Mouse (Mus musculus) kidney, embryonic 15.5 days (tissue): ENCODE data around the gene Vasp. TPM values are rescaled to one million over a fixed set of nuclear protein-coding genes. Genes with fewer than 3 reads are reported as not detected.
A peak's percentile ranks its signal among the peaks of the same experiment; 100 is the strongest.
"Not testable (repeated sequence)": the region's sequence is repeated elsewhere in the genome, so short reads cannot be mapped to it uniquely, and the experiment has no call there.

Source experiments
- ATAC-seq: fragments of 200-750 bp; cut with Nextera tagmentation; replicated peaks from 2 replicates; pipeline ENCODE4 v1.8.0; 2017; ENCODE audit warnings: moderate TSS enrichment; ENCODE audit not compliant: low FRiP score
- H3K27ac ChIP-seq: fragments of 300-500 bp; sonication (generic); 2 replicates; pipeline ENCODE4 v1.5.1; 2015; ENCODE audit warnings: mild to moderate bottlenecking, inconsistent platforms
- H3K27me3 ChIP-seq: fragments of 300-500 bp; sonication (generic); 2 replicates; pipeline ENCODE4 v1.6.1; 2015; ENCODE audit warnings: inconsistent platforms
- H3K36me3 ChIP-seq: fragments of 300-500 bp; sonication (generic); 2 replicates; pipeline ENCODE4 v1.6.1; 2015; ENCODE audit warnings: inconsistent platforms
- H3K4me1 ChIP-seq: fragments of 300-500 bp; sonication (generic); 2 replicates; pipeline ENCODE4 v1.6.1; 2015; ENCODE audit warnings: inconsistent platforms
- H3K4me2 ChIP-seq: fragments of 300-500 bp; sonication (generic); 2 replicates; pipeline ENCODE4 v1.6.1; 2015; ENCODE audit warnings: moderate library complexity, mild to moderate bottlenecking, inconsistent platforms
- H3K4me3 ChIP-seq: fragments of 300-500 bp; sonication (generic); replicated peaks from 2 replicates; pipeline ENCODE4 v1.5.1; 2015; ENCODE audit warnings: mild to moderate bottlenecking, inconsistent platforms
- H3K9ac ChIP-seq: fragments of 300-500 bp; sonication (generic); 2 replicates; pipeline ENCODE4 v1.6.1; 2015; ENCODE audit warnings: mild to moderate bottlenecking, inconsistent platforms
- H3K9me3 ChIP-seq: fragments of 300-500 bp; sonication (generic); replicated peaks from 2 replicates; pipeline ENCODE4 v1.6.1; 2016; ENCODE audit warnings: inconsistent platforms
- WGBS: fragments of 180-500 bp; shearing (Covaris S2); methylation state at CpG from one replicate; pipeline ENCODE4 v1.1.7; 2015; ENCODE audit warnings: mixed read lengths; 5-methylcytosine and 5-hydroxymethylcytosine counted together
- polyA plus RNA-seq: library from polyadenylated mRNA; unstranded; fragments of >200 nt; fragmentation: Nextera tagmentation; extraction: Ambion mirVana; gene quantifications from 2 replicates; pipeline ENCODE4 v1.2.1, GENCODE M21; 2015

Vasp gene
- polyA plus RNA-seq, 1 experiment from 2014 or later: 89.8 TPM

GRCm38 (mm10) chr7:19281680-19282304 lies 10.2 kb upstream of the Vasp start:
- H3K36me3 ChIP-seq, H3K27ac ChIP-seq, ATAC-seq, H3K9ac ChIP-seq, H3K9me3 ChIP-seq: not testable (repeated sequence)
- Histone ChIP-seq H3K4me2 (peak overlapping the region; percentile 98), H3K4me3 (peak overlapping the region; percentile 65), H3K4me1 (peaks cover 24% of the 10 kb centered on the region), H3K27me3 (peaks cover 67% of the 10 kb centered on the region)
- 38% methylated on average over 6 of the region's 6 CpGs for WGBS

GRCm38 (mm10) chr7:19279581-19280114 lies 8.0 kb upstream of the Vasp start, which contains the start of gene Ppm1n:
Gene Ppm1n (minus strand): TSS chr7:19280064.
- Histone ChIP-seq H3K4me3 (peak within 1 kb of the TSS; percentile 39), H3K9ac (no peak within 1 kb of the TSS), H3K27me3 (peaks cover 66% of the 10 kb centered on the region), H3K9me3 (no peaks in the 10 kb centered on the region), H3K4me1 (peaks cover 24% of the 10 kb centered on the region), H3K4me2 (peak within 1 kb of the TSS; percentile 62), H3K36me3 (no peaks in the 10 kb centered on the region), H3K27ac (no peak within 1 kb of the TSS)
- 1% methylated on average over 46 of the region's 46 CpGs for WGBS
- no peak for ATAC-seq

GRCm38 (mm10) chr7:19279052-19279451 lies 7.4 kb upstream of the Vasp start:
- 5% methylated on average over 34 of the region's 34 CpGs for WGBS
- peak overlapping the region; percentile 62 for H3K4me2 ChIP-seq
- no peaks in the 10 kb centered on the region for H3K9me3 ChIP-seq
- no peak for ATAC-seq
- peak overlapping the region; percentile 39 for H3K4me3 ChIP-seq
- H3K36me3 ChIP-seq: no peaks in the 10 kb centered on the region
- no peak overlapping the region for H3K27ac ChIP-seq
- peaks cover 60% of the 10 kb centered on the region for H3K27me3 ChIP-seq
- peaks cover 24% of the 10 kb centered on the region for H3K4me1 ChIP-seq
- H3K9ac ChIP-seq: no peak overlapping the region

GRCm38 (mm10) chr7:19276253-19276652 lies 4.6 kb upstream of the Vasp start:
- WGBS: 62% methylated on average over 4 of the region's 4 CpGs
- no peak overlapping the region for H3K27ac ChIP-seq
- no peak overlapping the region for H3K4me2 ChIP-seq
- H3K4me1 ChIP-seq: peaks cover 13% of the 10 kb centered on the region
- no peak overlapping the region for H3K9ac ChIP-seq
- no peaks in the 10 kb centered on the region for H3K9me3 ChIP-seq
- ATAC-seq: no peak
- H3K36me3 ChIP-seq: no peaks in the 10 kb centered on the region
- no peak overlapping the region for H3K4me3 ChIP-seq
- peaks cover 44% of the 10 kb centered on the region for H3K27me3 ChIP-seq

GRCm38 (mm10) chr7:19272173-19272764 lies 652 bp upstream of the Vasp start:
- H3K27ac ChIP-seq: peak overlapping the region; percentile 98
- peak; percentile 73 for ATAC-seq
- WGBS: 1% methylated on average over 31 of the region's 36 CpGs

GRCm38 (mm10) chr7:19270509-19271237 lies 944 bp downstream of the Vasp start:
- peak overlapping the region; percentile 96 for H3K4me2 ChIP-seq
- H3K36me3 ChIP-seq: peaks cover 20% of the 10 kb centered on the region
- H3K27ac ChIP-seq: peak overlapping the region; percentile 98
- H3K9me3 ChIP-seq: no peaks in the 10 kb centered on the region
- peak overlapping the region; percentile 94 for H3K9ac ChIP-seq
- ATAC-seq: no peak
- WGBS: under 1% methylated on average over 20 of the region's 21 CpGs
- peak overlapping the region; percentile 98 for H3K4me3 ChIP-seq
- peaks cover 55% of the 10 kb centered on the region for H3K4me1 ChIP-seq
- H3K27me3 ChIP-seq: no peaks in the 10 kb centered on the region

More at GRCm38 (mm10) chr7:19272173-19272764, 652 bp upstream of the Vasp start:
- H3K27me3 ChIP-seq: peaks cover 4% of the 10 kb centered on the region; the same call in 1 of the 2 replicates
- peak overlapping the region; percentile 94 for H3K9ac ChIP-seq
- no peaks in the 10 kb centered on the region for H3K9me3 ChIP-seq
- H3K4me2 ChIP-seq: peak overlapping the region; percentile 96
- H3K4me3 ChIP-seq: peak overlapping the region; percentile 98
- H3K4me1 ChIP-seq: peaks cover 39% of the 10 kb centered on the region
- peaks cover 11% of the 10 kb centered on the region for H3K36me3 ChIP-seq

GRCm38 (mm10) chr7:19269721-19270441 lies 1.7 kb downstream of the Vasp start:
- H3K4me1 ChIP-seq: peaks cover 59% of the 10 kb centered on the region

GRCm38 (mm10) chr7:19268993-19269681 lies 2.5 kb downstream of the Vasp start:
- peak overlapping the region; percentile 98 for H3K4me3 ChIP-seq
- H3K36me3 ChIP-seq: peaks cover 36% of the 10 kb centered on the region
- H3K27ac ChIP-seq: peak overlapping the region; percentile 98
- no peaks in the 10 kb centered on the region for H3K9me3 ChIP-seq
- H3K4me2 ChIP-seq: peak overlapping the region; percentile 96
- peak overlapping the region; percentile 94 for H3K9ac ChIP-seq
- H3K4me1 ChIP-seq: peaks cover 59% of the 10 kb centered on the region
- ATAC-seq: no peak
- no peaks in the 10 kb centered on the region for H3K27me3 ChIP-seq
- WGBS: 20% methylated on average over 10 of the region's 10 CpGs

More at GRCm38 (mm10) chr7:19269721-19270441, 1.7 kb downstream of the Vasp start:
- Histone ChIP-seq H3K4me3 (peak overlapping the region; percentile 98), H3K27ac (peak overlapping the region; percentile 98), H3K9ac (peak overlapping the region; percentile 94), H3K4me2 (peak overlapping the region; percentile 96), H3K36me3 (peaks cover 28% of the 10 kb centered on the region), H3K27me3 (no peaks in the 10 kb centered on the region), H3K9me3 (no peaks in the 10 kb centered on the region)
- peak; percentile 71 for ATAC-seq
- WGBS: 1% methylated on average over 18 of the region's 19 CpGs

- no peak overlapping the region for H3K9ac ChIP-seq
- peaks cover 54% of the 10 kb centered on the region for H3K4me1 ChIP-seq
- ATAC-seq: no peak
- no peaks in the 10 kb centered on the region for H3K9me3 ChIP-seq
- no peaks in the 10 kb centered on the region for H3K27me3 ChIP-seq
- H3K27ac ChIP-seq: peak overlapping the region; percentile 49; the same call in 1 of the 2 replicates
- H3K4me2 ChIP-seq: 0 out of 2 replicates have a peak overlapping the region, but pooled peaks have one; percentile 5
- H3K36me3 ChIP-seq: peaks cover 57% of the 10 kb centered on the region
- 56% methylated on average over 10 of the region's 10 CpGs for WGBS
- no peak overlapping the region for H3K4me3 ChIP-seq
These were observed 4.6 kb downstream of the Vasp start for GRCm38 (mm10) chr7:19267051-19267450.

- H3K9ac ChIP-seq: 0 out of 2 replicates have a peak overlapping the region, but pooled peaks have one; percentile 2
- WGBS: 67% methylated on average over 10 of the region's 10 CpGs
- H3K27me3 ChIP-seq: no peaks in the 10 kb centered on the region
- no peak overlapping the region for H3K27ac ChIP-seq
- peaks cover 65% of the 10 kb centered on the region for H3K36me3 ChIP-seq
- no peak for ATAC-seq
- no peak overlapping the region for H3K4me3 ChIP-seq
- H3K4me2 ChIP-seq: no peak overlapping the region
- H3K4me1 ChIP-seq: peaks cover 54% of the 10 kb centered on the region
- H3K9me3 ChIP-seq: no peaks in the 10 kb centered on the region
These were observed 5.4 kb downstream of the Vasp start for GRCm38 (mm10) chr7:19265928-19266822.
